Mouse (Mus musculus) neural tube, embryonic 14.5 days (tissue): ENCODE measurements around the gene Hist2h2aa2. TPM values are rescaled to one million over a fixed set of nuclear protein-coding genes. Genes with fewer than 3 reads are reported as not detected.
"Not testable (repeated sequence)": the region's sequence is repeated elsewhere in the genome, so short reads cannot be mapped to it uniquely, and the experiment has no call there.

Experiments used
- ATAC-seq: fragments of 200-750 bp; cut with Nextera tagmentation; 2 replicates; pipeline ENCODE4 v1.8.0; 2017; ENCODE audit warnings: low read depth, mild to moderate bottlenecking, moderate TSS enrichment, moderate library complexity
- H3K27ac ChIP-seq: fragments of 300-500 bp; sonication (generic); 2 replicates; pipeline ENCODE4 v1.5.1; 2014; ENCODE audit warnings: low read depth, mild to moderate bottlenecking, control low read depth, low read length, moderate library complexity, mixed read lengths
- H3K27me3 ChIP-seq: fragments of 300-500 bp; sonication (generic); 2 replicates; pipeline ENCODE4 v1.6.1; 2014; ENCODE audit warnings: low read length; ENCODE audit not compliant: control insufficient read depth, insufficient read depth
- H3K36me3 ChIP-seq: fragments of 300-500 bp; sonication (generic); 2 replicates; pipeline ENCODE4 v1.6.1; 2014; ENCODE audit warnings: low read length, mixed read lengths; ENCODE audit not compliant: control insufficient read depth, insufficient read depth
- H3K4me1 ChIP-seq: fragments of 300-500 bp; sonication (generic); 2 replicates; pipeline ENCODE4 v1.6.1; 2014; ENCODE audit warnings: low read length; ENCODE audit not compliant: control insufficient read depth, insufficient read depth
- H3K4me2 ChIP-seq: fragments of 300-500 bp; sonication (generic); 2 replicates; pipeline ENCODE4 v1.6.1; 2014; ENCODE audit warnings: mild to moderate bottlenecking, low read depth, low read length, control low read depth
- H3K4me3 ChIP-seq: fragments of 300-500 bp; sonication (generic); 2 replicates; pipeline ENCODE4 v1.5.1; 2014; ENCODE audit warnings: low read depth, low read length, control low read depth, mixed read lengths
- H3K9ac ChIP-seq: fragments of 300-500 bp; sonication (generic); replicated peaks from 2 replicates; pipeline ENCODE4 v1.6.1; 2014; ENCODE audit warnings: low read depth, mild to moderate bottlenecking, control low read depth, low read length, mixed read lengths
- H3K9me3 ChIP-seq: fragments of 300-500 bp; sonication (generic); 2 replicates; pipeline ENCODE4 v1.6.1; 2016; ENCODE audit warnings: low read length; ENCODE audit not compliant: control insufficient read depth
- WGBS: fragments of 180-500 bp; shearing (Covaris S2); extraction: QIAGEN DNeasy Blood & Tissue Kit; methylation state at CpG from one replicate; pipeline ENCODE4 v1.1.7; 2014; 5-methylcytosine and 5-hydroxymethylcytosine counted together
- polyA plus RNA-seq: library from polyadenylated mRNA; unstranded; fragments of >200 nt; fragmentation: Nextera tagmentation; extraction: Ambion mirVana; gene quantifications from 2 replicates; pipeline ENCODE4 v1.2.1, GENCODE M21; 2014

The Hist2h2aa2 gene
- polyA plus RNA-seq, 1 experiment from 2014 or later, result 32.6 TPM

- Histone ChIP-seq H3K4me2 (peak within 1 kb of the TSS; percentile 93), H3K36me3 (no peaks in the 10 kb centered on the region), H3K27me3 (no peaks in the 10 kb centered on the region), H3K4me1 (peaks cover 7% of the 10 kb centered on the region; the same call in 1 of the 2 replicates), H3K27ac (peak within 1 kb of the TSS; percentile 92), H3K9me3 (no peaks in the 10 kb centered on the region), H3K9ac (peak within 1 kb of the TSS; percentile 59), H3K4me3 (peak within 1 kb of the TSS; percentile 55)
- peak; percentile 96 for ATAC-seq
- under 1% methylated on average over 45 of the region's 45 CpGs for WGBS
These were observed 29.7 kb upstream of the Hist2h2aa2 start, which contains the start of gene Hist2h2bb for GRCm38 (mm10) chr3:96269511-96270474. Hist2h2bb (plus strand) TSS chr3:96269752.

- Histone ChIP-seq H3K4me2 (peak overlapping the region; percentile 93), H3K9ac (peak overlapping the region; percentile 53), H3K4me3 (peak overlapping the region; percentile 55), H3K4me1 (peaks cover 16% of the 10 kb centered on the region; the same call in 1 of the 2 replicates), H3K27ac (peak overlapping the region; percentile 92)
- not testable (repeated sequence) for H3K9me3 ChIP-seq, H3K27me3 ChIP-seq, H3K36me3 ChIP-seq
- peak; percentile 47 for ATAC-seq
- under 1% methylated on average over 9 of the region's 44 CpGs for WGBS
These were observed 28.8 kb upstream of the Hist2h2aa2 start for GRCm38 (mm10) chr3:96268776-96269378.

- Histone ChIP-seq H3K9ac (peak within 1 kb of the TSS; percentile 53), H3K27me3 (no peaks in the 10 kb centered on the region), H3K4me1 (peaks cover 20% of the 10 kb centered on the region; the same call in 1 of the 2 replicates), H3K4me3 (peak within 1 kb of the TSS; percentile 55), H3K36me3 (no peaks in the 10 kb centered on the region), H3K27ac (peak within 1 kb of the TSS; percentile 92), H3K9me3 (no peaks in the 10 kb centered on the region), H3K4me2 (peak within 1 kb of the TSS; percentile 93)
- WGBS, result 17% methylated on average over 28 of the region's 30 CpGs
- ATAC-seq, result peak; percentile 65
These were observed 28.1 kb upstream of the Hist2h2aa2 start, which contains the start of gene Hist2h3b for GRCm38 (mm10) chr3:96268051-96268775. Hist2h3b (plus strand) TSS chr3:96268654.

- Histone ChIP-seq H3K36me3 (no peaks in the 10 kb centered on the region), H3K9ac (no peak overlapping the region), H3K4me1 (peaks cover 20% of the 10 kb centered on the region; the same call in 1 of the 2 replicates), H3K4me2 (no peak overlapping the region), H3K27me3 (no peaks in the 10 kb centered on the region), H3K9me3 (no peaks in the 10 kb centered on the region), H3K27ac (no peak overlapping the region; the same call in 1 of the 2 replicates), H3K4me3 (no peak overlapping the region)
- WGBS, result 82% methylated on average over 4 of the region's 4 CpGs
- no peak for ATAC-seq
These were observed 27.5 kb upstream of the Hist2h2aa2 start for GRCm38 (mm10) chr3:96267541-96267940.

GRCm38 (mm10) chr3:96266132-96266710 lies 26.1 kb upstream of the Hist2h2aa2 start:
- Histone ChIP-seq H3K4me1 (peaks cover 20% of the 10 kb centered on the region; the same call in 1 of the 2 replicates), H3K36me3 (no peaks in the 10 kb centered on the region), H3K27me3 (no peaks in the 10 kb centered on the region), H3K9ac (no peak overlapping the region), H3K27ac (no peak overlapping the region), H3K9me3 (no peaks in the 10 kb centered on the region), H3K4me3 (no peak overlapping the region), H3K4me2 (no peak overlapping the region)
- WGBS, result 93% methylated on average over 8 of the region's 8 CpGs
- no peak for ATAC-seq

GRCm38 (mm10) chr3:96264404-96264949 lies 24.4 kb upstream of the Hist2h2aa2 start:
- 71% methylated on average over 7 of the region's 7 CpGs for WGBS
- no peak overlapping the region; the same call in 1 of the 2 replicates for H3K4me3 ChIP-seq
- no peak for ATAC-seq

GRCm38 (mm10) chr3:96263558-96264403 lies 23.7 kb upstream of the Hist2h2aa2 start:
- peak; percentile 49; the same call in 1 of the 2 replicates for ATAC-seq
- Histone ChIP-seq H3K9ac (peak overlapping the region; percentile 84), H3K27ac (peak overlapping the region; percentile 97), H3K27me3 (no peaks in the 10 kb centered on the region), H3K36me3 (no peaks in the 10 kb centered on the region), H3K4me1 (peaks cover 17% of the 10 kb centered on the region; the same call in 1 of the 2 replicates), H3K4me3 (peak overlapping the region; percentile 61), H3K4me2 (peak overlapping the region; percentile 77), H3K9me3 (no peaks in the 10 kb centered on the region)
- 5% methylated on average over 27 of the region's 27 CpGs for WGBS

More at GRCm38 (mm10) chr3:96264404-96264949, 24.4 kb upstream of the Hist2h2aa2 start:
- no peaks in the 10 kb centered on the region for H3K27me3 ChIP-seq
- H3K36me3 ChIP-seq, result no peaks in the 10 kb centered on the region
- H3K4me1 ChIP-seq, result peaks cover 20% of the 10 kb centered on the region; the same call in 1 of the 2 replicates
- H3K4me2 ChIP-seq, result peak overlapping the region; percentile 77; the same call in 1 of the 2 replicates
- H3K27ac ChIP-seq, result peak overlapping the region; percentile 97; the same call in 1 of the 2 replicates
- no peaks in the 10 kb centered on the region for H3K9me3 ChIP-seq
- 0 out of 2 replicates have a peak overlapping the region, but pooled peaks have one; percentile 84 for H3K9ac ChIP-seq
